Mouse (Mus musculus): ENCODE measurements around the gene Btnl10.

DNA sequence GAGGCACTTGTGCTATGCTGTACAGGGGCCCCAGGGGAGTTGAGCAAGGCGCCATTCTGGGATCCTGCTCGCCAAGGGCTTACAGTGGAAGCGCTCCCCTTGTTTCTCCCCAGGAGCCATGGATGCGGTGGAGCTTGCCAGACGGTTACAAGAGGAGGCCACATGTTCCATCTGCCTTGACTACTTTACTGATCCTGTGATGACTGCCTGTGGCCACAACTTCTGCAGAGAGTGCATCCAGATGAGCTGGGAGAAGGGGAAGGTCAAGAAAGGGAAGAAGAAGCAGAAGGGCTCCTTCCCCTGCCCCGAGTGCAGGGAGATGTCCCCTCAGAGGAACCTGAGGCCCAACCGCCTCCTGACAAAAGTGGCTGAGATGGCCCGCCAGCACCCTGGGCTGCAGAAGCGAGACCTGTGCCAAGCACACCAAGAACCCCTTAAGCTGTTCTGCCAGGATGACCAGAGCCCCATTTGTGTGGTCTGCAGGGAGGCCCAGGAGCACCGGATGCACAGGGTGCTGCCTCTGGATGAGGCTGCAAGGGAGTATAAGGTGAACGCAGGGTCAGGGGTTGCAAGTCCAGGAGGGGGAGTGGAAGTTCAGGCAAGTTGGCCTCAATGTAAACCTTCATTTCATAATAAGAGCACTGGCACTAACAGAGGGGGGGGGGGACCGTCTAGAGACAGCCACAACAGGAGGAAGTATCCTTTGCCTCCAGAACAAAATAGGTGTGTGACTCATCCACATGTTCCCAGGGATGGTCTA is 47.5 kb downstream of the Btnl10 start:
- TF ChIP-seq EP300 (IDR thresholded peaks at IDR 0.05; ENCODE audit: insufficient read depth, low read depth, low read length) (no peak), CTCF (IDR thresholded peaks at IDR 0.05; ENCODE audit: low read depth, low read length) (no peak), POLR2A (IDR thresholded peaks at IDR 0.05; ENCODE audit: insufficient read depth, low read length) (no peak)
